Mouse (Mus musculus) gastrocnemius, postnatal 36 days (tissue): ENCODE measurements around the gene Zfand3. TPM values are rescaled to one million over a fixed set of nuclear protein-coding genes. Genes with fewer than 3 reads are reported as not detected.

Source experiments
- DNase-seq, 2 experiments: peaks; one replicate each; pipeline ENCODE4 v3.0.0; 2022
- intact Hi-C: fragments of 180-260 bp; cut with DNase I; formaldehyde crosslinking; loops from one replicate; pipeline ENCODE4 v1.15.1; 2025
- total RNA-seq, 2 experiments: library from RNA; stranded (reverse); gene quantifications; 2 replicates each; pipeline ENCODE4 v1.2.3; 2021

Gene Zfand3
- total RNA-seq, 2 experiments from 2014 or later: 155 to 159 TPM

GRCm38 (mm10) chr17:30097156-30097555 is 92.6 kb downstream of the Zfand3 start:
- intact Hi-C loops: no loop called here

GRCm38 (mm10) chr17:30097677-30098076 is 93.1 kb downstream of the Zfand3 start:
- DNase-seq: no peak
- intact Hi-C loops: no loop called here

More at GRCm38 (mm10) chr17:30097156-30097555, 92.6 kb downstream of the Zfand3 start:
- no peak for DNase-seq

GRCm38 (mm10) chr17:30099670-30100069 is 95.1 kb downstream of the Zfand3 start:
- intact Hi-C loops: loop anchor here (5.0 kb wide), 1 partner anchor 77 kb away; no protein-coding TSS in a partner anchor
- DNase-seq: no peak

- intact Hi-C loops: loop anchor here (5.0 kb wide), 1 partner anchor 80 kb away; no protein-coding TSS in a partner anchor
- no peak for DNase-seq
These were observed 97.3 kb downstream of the Zfand3 start for GRCm38 (mm10) chr17:30101801-30102200.

- DNase-seq: no peak
- intact Hi-C loops: loop anchor here (5.0 kb wide), 1 partner anchor 81 kb away; no protein-coding TSS in a partner anchor
These were observed 98.5 kb downstream of the Zfand3 start for GRCm38 (mm10) chr17:30103005-30103404.

- no peak for DNase-seq
- intact Hi-C loops: loop anchor here (2.0 to 5.0 kb wide), 2 partner anchors 81 to 127 kb away; no protein-coding TSS in a partner anchor
These were observed 99.2 kb downstream of the Zfand3 start for GRCm38 (mm10) chr17:30103641-30104165.

- intact Hi-C loops: loop anchor here (2.0 to 5.0 kb wide), 2 partner anchors 87 to 129 kb away; no protein-coding TSS in a partner anchor
- DNase-seq: no peak
These were observed 100.8 kb downstream of the Zfand3 start for GRCm38 (mm10) chr17:30105369-30105768.

GRCm38 (mm10) chr17:30110678-30111077 is 106.1 kb downstream of the Zfand3 start:
- intact Hi-C loops: loop anchor here (10.0 kb wide), 1 partner anchor 344 kb away; no protein-coding TSS in a partner anchor
- DNase-seq: no peak

- intact Hi-C loops: loop anchor here (10.0 kb wide), 1 partner anchor 343 kb away; no protein-coding TSS in a partner anchor
These were observed 107.0 kb downstream of the Zfand3 start for GRCm38 (mm10) chr17:30111556-30111955.

GRCm38 (mm10) chr17:30112080-30112479 is 107.5 kb downstream of the Zfand3 start:
- intact Hi-C loops: loop anchor here (10.0 kb wide), 1 partner anchor 343 kb away; no protein-coding TSS in a partner anchor

More at GRCm38 (mm10) chr17:30111556-30111955, 107.0 kb downstream of the Zfand3 start:
- no peak for DNase-seq

GRCm38 (mm10) chr17:30112555-30113305 is 108.2 kb downstream of the Zfand3 start:
- intact Hi-C loops: loop anchor here (10.0 kb wide), 1 partner anchor 342 kb away; no protein-coding TSS in a partner anchor
- DNase-seq: no peak

More at GRCm38 (mm10) chr17:30112080-30112479, 107.5 kb downstream of the Zfand3 start:
- DNase-seq: no peak

- intact Hi-C loops: loop anchor here (10.0 kb wide), 1 partner anchor 340 kb away; no protein-coding TSS in a partner anchor
- no peak for DNase-seq
These were observed 110.2 kb downstream of the Zfand3 start for GRCm38 (mm10) chr17:30114761-30115160.

- intact Hi-C loops: loop anchor here (10.0 kb wide), 1 partner anchor 339 kb away; no protein-coding TSS in a partner anchor
- DNase-seq: no peak
These were observed 111.7 kb downstream of the Zfand3 start for GRCm38 (mm10) chr17:30116226-30116625.

GRCm38 (mm10) chr17:30118036-30118435 is 113.5 kb downstream of the Zfand3 start:
- no peak for DNase-seq
- intact Hi-C loops: loop anchor here (10.0 kb wide), 1 partner anchor 337 kb away; no protein-coding TSS in a partner anchor

GRCm38 (mm10) chr17:30122278-30122677 is 117.7 kb downstream of the Zfand3 start:
- DNase-seq: no peak
- intact Hi-C loops: no loop called here

GRCm38 (mm10) chr17:30128456-30128855 is 123.9 kb downstream of the Zfand3 start:
- intact Hi-C loops: no loop called here
- DNase-seq: no peak

GRCm38 (mm10) chr17:30129220-30129619 is 124.7 kb downstream of the Zfand3 start:
- no peak for DNase-seq
- intact Hi-C loops: no loop called here

GRCm38 (mm10) chr17:30130326-30130725 is 125.8 kb downstream of the Zfand3 start:
- intact Hi-C loops: no loop called here

GRCm38 (mm10) chr17:30133641-30134040 is 129.1 kb downstream of the Zfand3 start:
- intact Hi-C loops: no loop called here
- DNase-seq: no peak

More at GRCm38 (mm10) chr17:30130326-30130725, 125.8 kb downstream of the Zfand3 start:
- DNase-seq: no peak

- no peak for DNase-seq
- intact Hi-C loops: no loop called here
These were observed 130.6 kb downstream of the Zfand3 start for GRCm38 (mm10) chr17:30134955-30135735.
